Mouse (Mus musculus) kidney, postnatal 0 days (tissue): ENCODE data around the gene Macrod2. TPM values are rescaled to one million over a fixed set of nuclear protein-coding genes. Genes with fewer than 3 reads are reported as not detected.

Experiments
- ATAC-seq: fragments of 200-750 bp; cut with Nextera tagmentation; replicated peaks from 2 replicates; pipeline ENCODE4 v1.8.0; 2017; ENCODE audit warnings: low read depth, moderate number of reproducible peaks, moderate TSS enrichment, moderate library complexity; ENCODE audit not compliant: low FRiP score
- DNase-seq: peaks from one replicate; pipeline ENCODE4 v3.0.0-alpha.2; 2016; ENCODE audit warnings: low spot score
- H3K27ac ChIP-seq: fragments of 300-500 bp; sonication (generic); 2 replicates; pipeline ENCODE4 v1.5.1; 2014; ENCODE audit warnings: mild to moderate bottlenecking
- H3K27me3 ChIP-seq: fragments of 300-500 bp; sonication (generic); 2 replicates; pipeline ENCODE4 v1.6.1; 2014; ENCODE audit warnings: low read length, mixed read lengths; ENCODE audit not compliant: insufficient read depth
- H3K36me3 ChIP-seq: fragments of 300-500 bp; sonication (generic); 2 replicates; pipeline ENCODE4 v1.6.1; 2014; ENCODE audit warnings: low read length, mixed read lengths; ENCODE audit not compliant: insufficient read depth
- H3K4me1 ChIP-seq: fragments of 300-500 bp; sonication (generic); replicated peaks from 2 replicates; pipeline ENCODE4 v1.6.1; 2014; ENCODE audit warnings: antibody characterized with exemption, low read length, mixed read lengths; ENCODE audit not compliant: insufficient read depth
- H3K4me2 ChIP-seq: fragments of 300-500 bp; sonication (generic); 2 replicates; pipeline ENCODE4 v1.6.1; 2014; ENCODE audit warnings: mild to moderate bottlenecking, low read length, moderate library complexity, mixed read lengths
- H3K4me3 ChIP-seq: fragments of 300-500 bp; sonication (generic); replicated peaks from 2 replicates; pipeline ENCODE4 v1.5.1; 2014; ENCODE audit warnings: low read depth, low read length
- H3K9ac ChIP-seq: fragments of 300-500 bp; sonication (generic); 2 replicates; pipeline ENCODE4 v1.6.1; 2014; ENCODE audit warnings: low read depth, low read length
- H3K9me3 ChIP-seq: fragments of 300-500 bp; sonication (generic); replicated peaks from 2 replicates; pipeline ENCODE4 v1.6.1; 2016; ENCODE audit warnings: low read length, inconsistent platforms, mixed read lengths
- CTCF ChIP-seq: IDR thresholded peaks from 2 replicates; pipeline ENCODE4 v1.5.1; 2016; ENCODE audit warnings: antibody characterized with exemption, low read depth, mild to moderate bottlenecking, moderate library complexity
- WGBS: fragments of 180-500 bp; shearing (Covaris S2); extraction: QIAGEN DNeasy Blood & Tissue Kit; methylation state at CpG from one replicate; pipeline ENCODE4 v1.1.7; 2014; 5-methylcytosine and 5-hydroxymethylcytosine counted together
- polyA plus RNA-seq: library from polyadenylated mRNA; unstranded; fragments of >200 nt; fragmentation: Nextera tagmentation; extraction: Ambion mirVana; gene quantifications from 2 replicates; pipeline ENCODE4 v1.2.1, GENCODE M21; 2015

The Macrod2 gene
- polyA plus RNA-seq, 1 experiment from 2014 or later = 28.6 TPM

DNA sequence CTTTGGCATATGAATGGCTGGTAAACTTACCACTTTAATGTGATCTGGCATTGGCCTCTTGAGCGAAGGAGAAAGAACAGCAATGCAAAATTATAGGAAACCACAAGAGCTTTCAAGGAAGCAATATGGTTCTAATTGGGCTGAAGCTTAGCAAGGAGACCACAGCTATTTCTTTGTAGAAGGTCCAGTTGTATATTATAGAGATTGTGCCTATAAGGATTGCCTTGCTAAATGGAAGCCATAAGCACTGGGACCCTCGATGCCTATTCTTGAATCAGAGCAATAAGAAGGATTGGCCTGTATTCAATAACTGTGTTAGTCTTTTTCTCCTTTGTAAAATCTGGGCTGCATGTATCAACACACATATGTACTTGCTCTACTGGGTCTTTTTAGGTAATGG is 1754.2 kb downstream of the Macrod2 start:
- DNase-seq (no peak), ATAC-seq (no peak)
- TF ChIP-seq CTCF = no peak
- 93% methylated on average over 2 of the region's 2 CpGs for WGBS
- H3K36me3 ChIP-seq = no peaks in the 10 kb centered on the region
- H3K27ac ChIP-seq = no peak overlapping the region
- H3K9ac ChIP-seq = no peak overlapping the region
- H3K9me3 ChIP-seq = no peaks in the 10 kb centered on the region
- no peaks in the 10 kb centered on the region for H3K27me3 ChIP-seq
- no peaks in the 10 kb centered on the region for H3K4me1 ChIP-seq
- no peak overlapping the region for H3K4me2 ChIP-seq
- H3K4me3 ChIP-seq = no peak overlapping the region

DNA sequence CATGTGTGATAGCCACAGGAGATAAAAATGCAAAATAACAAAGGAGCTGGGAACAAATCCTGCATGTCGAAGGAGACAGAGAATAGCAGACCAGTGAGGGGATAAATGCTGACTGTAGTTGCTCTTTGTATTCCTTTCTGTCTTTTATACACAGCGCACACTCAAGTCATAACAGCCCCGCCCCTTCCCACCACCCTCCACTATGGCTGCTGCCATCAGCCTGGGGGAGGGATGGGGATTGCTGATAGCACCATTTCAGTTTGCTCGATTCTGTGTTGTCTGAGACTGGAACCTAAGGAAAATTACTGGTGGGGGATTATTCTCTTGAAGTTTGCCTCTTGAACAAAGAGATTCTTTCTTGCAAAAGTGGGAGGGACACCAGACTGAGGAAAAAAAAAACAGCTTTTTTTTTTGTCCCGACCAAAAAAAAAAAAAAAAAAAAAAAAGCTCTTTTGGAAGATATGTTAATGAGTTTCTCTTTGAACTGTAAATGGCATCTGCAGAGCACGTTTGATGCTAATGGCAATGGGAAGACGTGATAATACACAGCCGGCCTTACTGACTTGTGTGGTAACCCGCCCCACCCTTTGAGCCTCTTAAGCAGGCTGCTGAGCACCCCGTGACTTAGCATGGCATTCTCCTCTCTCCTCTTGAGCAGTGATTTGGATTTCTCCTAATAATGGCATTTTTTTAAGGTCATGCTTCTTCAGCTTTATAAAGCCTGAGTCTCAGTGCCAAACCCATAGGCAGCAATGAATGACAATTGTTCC is 1768.6 kb downstream of the Macrod2 start:
- Histone ChIP-seq H3K27ac (no peak overlapping the region), H3K4me2 (no peak overlapping the region), H3K36me3 (no peaks in the 10 kb centered on the region), H3K27me3 (no peaks in the 10 kb centered on the region), H3K9me3 (no peaks in the 10 kb centered on the region), H3K4me1 (no peaks in the 10 kb centered on the region), H3K4me3 (no peak overlapping the region), H3K9ac (no peak overlapping the region)
- TF ChIP-seq CTCF = no peak
- 45% methylated on average over 10 of the region's 10 CpGs for WGBS
- ATAC-seq = no peak
- DNase-seq = no peak

DNA sequence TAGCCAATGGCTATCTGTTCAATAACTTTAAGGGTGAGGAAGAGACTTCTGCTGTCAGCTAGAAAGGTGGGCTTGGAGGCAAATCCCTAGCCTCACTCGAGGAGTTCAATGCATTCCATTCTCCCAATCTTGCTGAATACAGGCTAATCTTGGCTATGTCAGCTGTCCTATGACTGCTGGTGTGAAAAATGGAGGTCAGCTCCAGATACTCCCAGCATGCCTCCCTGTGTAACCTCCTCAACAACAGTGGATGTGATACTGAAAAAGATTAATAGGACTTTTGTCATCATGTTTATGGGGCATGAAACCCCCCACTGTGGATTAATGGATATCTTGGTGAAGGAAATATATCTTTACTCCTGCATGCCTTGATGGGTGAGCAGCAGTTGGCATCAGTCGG is 1774.5 kb downstream of the Macrod2 start:
- no peak overlapping the region for H3K4me3 ChIP-seq
- DNase-seq = peak; percentile 59
- H3K4me2 ChIP-seq = no peak overlapping the region
- TF ChIP-seq CTCF = no peak
- H3K36me3 ChIP-seq = no peaks in the 10 kb centered on the region
- WGBS = 34% methylated on average over 2 of the region's 2 CpGs
- ATAC-seq = 0 out of 2 replicates have a peak, but pooled peaks have one; percentile 43
- no peaks in the 10 kb centered on the region for H3K4me1 ChIP-seq
- no peaks in the 10 kb centered on the region for H3K9me3 ChIP-seq
- no peak overlapping the region for H3K27ac ChIP-seq
- no peak overlapping the region for H3K9ac ChIP-seq
- no peaks in the 10 kb centered on the region for H3K27me3 ChIP-seq

DNA sequence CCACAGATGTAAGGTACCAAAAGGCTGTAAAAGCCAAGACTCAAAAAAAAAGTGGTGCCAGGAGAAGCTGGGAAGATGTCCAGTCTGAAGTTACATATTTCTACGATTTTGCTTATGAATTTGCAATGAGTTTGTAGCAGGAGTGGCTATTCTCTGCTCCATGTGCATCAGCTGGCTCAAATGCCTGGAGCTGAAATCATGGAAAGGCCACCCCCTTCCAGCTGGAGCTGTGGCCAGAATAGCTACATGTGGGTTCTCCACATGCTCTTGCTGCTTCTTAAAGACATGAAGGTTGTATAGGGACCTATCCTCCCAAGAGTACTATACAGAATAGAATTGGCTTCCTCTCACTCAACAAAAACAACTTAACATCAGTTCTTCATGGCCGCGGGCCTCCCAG is 1777.6 kb downstream of the Macrod2 start:
- Histone ChIP-seq H3K27me3 (no peaks in the 10 kb centered on the region), H3K4me2 (no peak overlapping the region), H3K27ac (no peak overlapping the region), H3K4me1 (no peaks in the 10 kb centered on the region), H3K9ac (no peak overlapping the region), H3K4me3 (no peak overlapping the region), H3K9me3 (no peaks in the 10 kb centered on the region), H3K36me3 (no peaks in the 10 kb centered on the region)
- WGBS = 91% methylated on average over 3 of the region's 3 CpGs
- DNase-seq (no peak), ATAC-seq (no peak)
- no peak for TF ChIP-seq CTCF

DNA sequence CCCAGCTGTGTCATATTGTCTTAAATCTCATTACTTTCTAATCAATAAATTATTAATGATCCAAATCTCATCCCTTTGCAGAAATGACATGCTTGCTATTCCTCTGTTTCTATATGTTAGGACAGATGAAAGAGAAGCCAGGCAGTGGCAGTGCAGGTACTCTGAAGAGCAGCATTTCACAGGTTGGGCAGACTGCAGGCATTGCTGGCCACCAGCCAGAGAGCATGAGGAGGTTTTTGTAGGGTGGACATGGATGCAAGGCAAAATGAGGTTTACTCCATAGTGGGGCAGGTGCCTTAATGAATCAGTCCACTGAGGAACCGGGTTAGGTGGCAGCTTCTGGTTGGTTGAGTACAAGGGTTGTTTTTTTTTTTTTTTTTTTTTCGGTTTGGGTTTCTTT is 1778.9 kb downstream of the Macrod2 start:
- TF ChIP-seq CTCF = no peak
- H3K9me3 ChIP-seq = no peaks in the 10 kb centered on the region
- H3K9ac ChIP-seq = no peak overlapping the region
- no peak overlapping the region for H3K4me2 ChIP-seq
- no peaks in the 10 kb centered on the region for H3K27me3 ChIP-seq
- 67% methylated on average over 2 of the region's 2 CpGs for WGBS
- ATAC-seq (no peak), DNase-seq (no peak)
- H3K27ac ChIP-seq = no peak overlapping the region
- H3K4me3 ChIP-seq = no peak overlapping the region
- H3K36me3 ChIP-seq = no peaks in the 10 kb centered on the region
- H3K4me1 ChIP-seq = no peaks in the 10 kb centered on the region

DNA sequence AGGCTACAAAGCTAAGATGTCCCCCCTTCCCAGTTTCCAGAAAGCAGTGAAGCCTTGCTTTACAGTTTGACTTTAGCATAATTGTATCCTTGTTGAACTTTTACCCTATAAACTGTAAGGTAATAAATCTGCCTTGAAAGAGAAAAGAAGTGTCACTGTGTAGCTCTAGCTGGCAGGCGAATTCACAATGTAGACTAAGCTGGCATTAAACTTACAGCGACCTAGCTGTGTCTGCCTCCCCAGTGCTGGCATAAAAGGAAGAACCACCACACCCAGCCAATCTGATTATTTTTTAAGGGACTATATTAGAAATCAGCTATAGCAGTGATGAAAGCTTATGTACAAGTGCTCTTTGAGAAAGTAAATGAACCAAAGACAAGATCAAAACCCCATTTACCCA is 1791.8 kb downstream of the Macrod2 start:
- H3K4me2 ChIP-seq = no peak overlapping the region
- no peak overlapping the region for H3K27ac ChIP-seq
- no peak for TF ChIP-seq CTCF
- no peak overlapping the region for H3K9ac ChIP-seq
- no peak overlapping the region for H3K4me3 ChIP-seq
- no peaks in the 10 kb centered on the region for H3K4me1 ChIP-seq
- no peaks in the 10 kb centered on the region for H3K9me3 ChIP-seq
- H3K36me3 ChIP-seq = no peaks in the 10 kb centered on the region
- 50% methylated on average over 2 of the region's 2 CpGs for WGBS
- ATAC-seq (no peak), DNase-seq (no peak)
- H3K27me3 ChIP-seq = no peaks in the 10 kb centered on the region

DNA sequence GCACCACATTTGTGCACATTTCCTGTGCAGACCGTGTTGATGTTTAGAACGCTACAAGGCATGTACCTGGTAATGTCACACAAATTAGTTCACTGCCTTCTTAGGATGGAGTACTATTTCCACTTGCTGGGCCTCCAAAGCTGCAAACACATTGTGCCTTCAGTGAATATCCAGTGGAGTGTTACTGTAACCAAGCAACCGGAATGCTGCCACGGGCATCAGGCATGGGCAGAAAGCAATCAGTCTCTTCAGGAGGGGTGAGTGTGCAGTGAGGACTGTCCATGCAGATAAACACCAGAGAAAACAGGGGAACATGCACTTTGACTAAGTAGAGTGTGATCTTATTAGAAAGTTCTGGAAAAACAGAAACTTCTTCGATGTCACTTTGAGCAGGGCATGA is 1792.3 kb downstream of the Macrod2 start:
- H3K27me3 ChIP-seq = no peaks in the 10 kb centered on the region
- 44% methylated on average over 5 of the region's 5 CpGs for WGBS
- no peak overlapping the region for H3K27ac ChIP-seq
- H3K9me3 ChIP-seq = no peaks in the 10 kb centered on the region
- peak; percentile 95 for ATAC-seq
- H3K4me1 ChIP-seq = no peaks in the 10 kb centered on the region
- H3K36me3 ChIP-seq = no peaks in the 10 kb centered on the region
- no peak for TF ChIP-seq CTCF
- no peak overlapping the region for H3K4me3 ChIP-seq
- DNase-seq = peak; percentile 73
- H3K9ac ChIP-seq = no peak overlapping the region
- H3K4me2 ChIP-seq = no peak overlapping the region
